Mouse (Mus musculus): ENCODE measurements at regions not wholly inside any gene's neighbourhood (a gene's known extent, or its start where the extent isn't known, plus 50 kb on each side); places are given as distances from the start of the nearest gene placed in this dataset.

DNA sequence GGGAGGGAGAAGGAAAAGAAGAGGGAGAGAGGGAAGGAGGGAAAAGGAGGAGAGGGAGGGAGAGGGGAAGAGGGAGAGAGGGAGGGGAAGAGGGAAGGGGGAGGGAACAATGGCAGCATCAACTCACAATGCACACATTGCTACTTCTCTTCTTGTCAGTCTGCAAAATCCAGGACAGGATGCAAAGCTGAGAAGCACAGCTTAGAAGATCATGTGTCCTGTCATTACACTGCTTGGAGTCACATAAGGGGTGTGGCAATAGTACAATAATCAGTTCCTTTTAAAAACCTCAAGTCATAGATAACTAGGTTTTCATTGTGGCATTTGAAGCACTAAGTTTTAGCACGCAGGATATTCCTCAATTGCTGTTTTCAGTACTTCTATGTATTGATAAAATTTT lies 132.2 kb downstream of the Nsun3 start:
- TF ChIP-seq CTCF (IDR thresholded peaks at IDR 0.05; ENCODE audit: low read depth, low read length) (no peak), POLR2A (IDR thresholded peaks at IDR 0.05; ENCODE audit: borderline replicate concordance, low read depth, low read length) (no peak)
